Mouse (Mus musculus) testis, adult 2 months (tissue): Measurements from ENCODE around the gene Lix1. TPM values are rescaled to one million over a fixed set of nuclear protein-coding genes. Genes with fewer than 3 reads are reported as not detected.

Experiments used
- H3K27ac ChIP-seq: fragments of 200-500 bp; 2 replicates; pipeline ENCODE4 v1.5.1; 2012; ENCODE audit warnings: low read depth, low read length; ENCODE audit not compliant: control insufficient read depth, insufficient read depth
- H3K27me3 ChIP-seq: fragments of 200-500 bp; 2 replicates; pipeline ENCODE4 v1.6.1; 2012; ENCODE audit warnings: mild to moderate bottlenecking, low read length, moderate library complexity; ENCODE audit not compliant: control insufficient read depth, insufficient read depth
- H3K36me3 ChIP-seq: fragments of 200-500 bp; 2 replicates; pipeline ENCODE4 v1.6.1; 2012; ENCODE audit warnings: mild to moderate bottlenecking, low read length; ENCODE audit not compliant: control insufficient read depth, insufficient read depth
- H3K4me1 ChIP-seq: fragments of 200-500 bp; 2 replicates; pipeline ENCODE4 v1.6.1; 2012; ENCODE audit warnings: low read length; ENCODE audit not compliant: control insufficient read depth, insufficient read depth
- H3K4me3 ChIP-seq: fragments of 200-500 bp; 2 replicates; pipeline ENCODE4 v1.5.1; 2012; ENCODE audit warnings: low read depth, mild to moderate bottlenecking, low read length, moderate library complexity, mixed read lengths; ENCODE audit not compliant: control insufficient read depth
- CTCF ChIP-seq: fragments of 200-500 bp; IDR thresholded peaks from 2 replicates; pipeline ENCODE4 v1.5.1; 2012; ENCODE audit warnings: low read depth, mild to moderate bottlenecking, inconsistent platforms, low read length, moderate library complexity; ENCODE audit not compliant: control insufficient read depth, insufficient read depth, insufficient replicate concordance
- POLR2A ChIP-seq: fragments of 200-500 bp; IDR thresholded peaks from 2 replicates; pipeline ENCODE4 v1.6.1; 2012; ENCODE audit warnings: low read depth, mild to moderate bottlenecking, inconsistent platforms, low read length, moderate library complexity; ENCODE audit not compliant: control insufficient read depth
- polyA plus RNA-seq: library from polyadenylated mRNA; depleted of rRNA; stranded (reverse); fragments of >200 nt; gene quantifications from 2 replicates; pipeline ENCODE4 v1.2.3, GENCODE M21; 2012

The Lix1 gene
- polyA plus RNA-seq, 1 experiment, result 0.54 TPM

DNA sequence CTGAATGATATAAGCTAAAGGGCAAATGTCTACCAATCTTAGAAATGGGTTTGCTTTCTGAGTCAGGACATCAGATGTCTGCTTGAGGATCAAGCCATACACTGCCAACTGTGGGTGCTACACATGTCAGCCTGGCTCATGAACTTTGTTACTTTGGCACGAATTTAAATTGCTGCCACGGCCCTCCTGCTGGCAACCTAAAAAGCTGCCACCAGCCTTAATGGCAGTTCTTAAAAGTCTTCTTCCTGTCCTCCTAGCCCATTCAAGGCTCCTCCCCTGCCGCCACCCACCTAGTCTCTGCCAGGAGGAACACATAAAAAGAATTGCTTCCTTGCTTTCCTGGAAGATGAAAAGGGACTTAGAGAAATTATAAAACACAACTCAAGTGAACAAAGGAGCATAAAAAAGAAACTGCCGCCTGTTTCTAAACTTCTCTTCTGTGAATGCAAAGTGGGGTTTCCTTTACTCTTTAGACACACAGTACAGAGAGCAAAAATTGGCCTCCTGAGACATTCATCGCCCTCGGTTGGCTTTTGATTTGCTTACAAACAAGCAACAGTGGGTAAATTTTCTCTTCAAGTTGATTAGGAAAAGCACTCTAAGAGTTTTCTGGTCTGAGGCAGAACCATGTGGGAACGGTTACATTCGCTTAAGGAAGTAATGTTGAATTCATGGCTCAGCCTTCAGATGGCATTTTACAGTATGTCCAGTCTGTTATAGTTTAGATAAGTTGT, 2.5 kb downstream of the Lix1 start:
- TF ChIP-seq CTCF, result no peak
- TF ChIP-seq POLR2A, result no peak
- Histone ChIP-seq H3K27ac (no peak overlapping the region), H3K4me3 (no peak overlapping the region), H3K27me3 (no peaks in the 10 kb centered on the region), H3K4me1 (no peaks in the 10 kb centered on the region), H3K36me3 (no peaks in the 10 kb centered on the region)

DNA sequence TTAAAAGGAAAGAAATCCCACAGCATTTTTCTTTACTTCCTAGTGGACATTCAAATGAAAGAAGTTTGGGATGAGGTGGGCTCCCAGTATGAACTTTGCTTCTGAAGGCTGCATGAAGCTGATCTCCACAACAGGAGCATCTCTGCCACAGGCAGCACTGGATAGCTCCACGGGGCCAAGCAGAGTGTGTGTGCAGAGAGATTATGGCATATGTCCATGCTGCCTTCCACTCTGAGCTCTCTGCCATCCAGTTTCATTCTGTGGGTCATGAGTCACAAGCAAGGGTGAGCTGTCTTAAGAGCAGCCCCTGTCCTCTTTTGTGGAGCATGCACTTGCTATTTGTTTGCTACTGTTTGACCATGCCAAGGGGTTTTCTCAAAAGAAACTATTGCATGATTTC, 3.1 kb downstream of the Lix1 start:
- no peaks in the 10 kb centered on the region for H3K27me3 ChIP-seq
- H3K36me3 ChIP-seq, result no peaks in the 10 kb centered on the region
- H3K4me3 ChIP-seq, result no peak overlapping the region
- no peak overlapping the region for H3K27ac ChIP-seq
- no peak for TF ChIP-seq CTCF
- no peak for TF ChIP-seq POLR2A
- no peaks in the 10 kb centered on the region for H3K4me1 ChIP-seq

DNA sequence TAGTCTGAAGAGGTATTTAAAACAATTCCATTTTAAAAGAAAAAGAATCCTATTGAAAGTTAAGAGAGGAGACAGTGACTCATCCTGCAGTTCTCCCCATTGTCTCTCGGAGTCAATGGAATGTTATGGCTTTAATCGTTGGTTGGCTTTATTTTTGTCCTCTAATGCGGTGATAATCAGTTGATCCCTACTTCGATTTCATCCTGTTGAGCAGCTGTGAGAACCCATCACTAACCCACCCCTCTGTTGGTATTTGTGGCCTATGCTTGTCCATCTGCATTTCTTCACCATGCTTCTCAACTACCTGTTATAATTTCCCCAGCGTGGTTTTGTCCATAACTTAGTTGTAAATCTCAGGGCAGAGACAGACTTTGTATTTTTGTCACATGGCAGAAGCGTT, 5.7 kb downstream of the Lix1 start:
- no peaks in the 10 kb centered on the region for H3K36me3 ChIP-seq
- no peaks in the 10 kb centered on the region for H3K4me1 ChIP-seq
- H3K4me3 ChIP-seq, result no peak overlapping the region
- TF ChIP-seq POLR2A (no peak), CTCF (no peak)
- no peak overlapping the region for H3K27ac ChIP-seq
- H3K27me3 ChIP-seq, result no peaks in the 10 kb centered on the region

DNA sequence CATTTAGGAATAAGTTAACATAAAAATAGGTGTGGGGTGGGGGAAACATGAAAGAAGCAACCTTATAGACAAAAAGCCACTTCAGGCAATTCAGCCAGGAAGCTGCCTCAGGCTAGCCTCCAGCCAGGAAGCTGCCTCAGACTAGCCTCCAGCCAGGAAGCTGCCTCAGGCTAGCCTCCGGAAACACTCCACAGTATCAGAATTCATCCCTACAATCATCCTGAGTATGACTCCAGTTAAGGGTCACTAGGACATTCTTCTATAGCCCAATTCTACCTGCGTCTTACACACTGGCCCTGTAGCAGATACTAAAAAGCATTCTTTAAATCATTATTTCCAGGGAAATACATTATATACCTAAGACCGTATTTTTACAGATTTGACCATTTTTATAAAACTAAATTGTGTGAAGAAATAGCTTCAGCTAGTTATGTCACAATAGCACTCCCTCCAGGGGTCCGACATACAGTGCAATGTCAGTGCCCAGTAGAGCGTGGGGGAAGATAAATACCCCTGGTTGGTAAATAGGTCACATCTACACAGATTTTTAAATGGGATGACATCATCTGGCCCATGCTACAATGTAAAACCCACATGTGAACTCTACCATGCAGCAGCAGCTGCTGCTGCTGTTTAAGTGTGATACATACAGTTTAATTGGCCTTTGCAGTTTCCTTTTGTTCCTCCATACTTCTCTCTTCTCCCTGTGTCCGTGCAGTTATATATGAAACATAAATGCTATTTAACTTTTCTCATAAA, 6.4 kb downstream of the Lix1 start:
- H3K27me3 ChIP-seq, result no peaks in the 10 kb centered on the region

DNA sequence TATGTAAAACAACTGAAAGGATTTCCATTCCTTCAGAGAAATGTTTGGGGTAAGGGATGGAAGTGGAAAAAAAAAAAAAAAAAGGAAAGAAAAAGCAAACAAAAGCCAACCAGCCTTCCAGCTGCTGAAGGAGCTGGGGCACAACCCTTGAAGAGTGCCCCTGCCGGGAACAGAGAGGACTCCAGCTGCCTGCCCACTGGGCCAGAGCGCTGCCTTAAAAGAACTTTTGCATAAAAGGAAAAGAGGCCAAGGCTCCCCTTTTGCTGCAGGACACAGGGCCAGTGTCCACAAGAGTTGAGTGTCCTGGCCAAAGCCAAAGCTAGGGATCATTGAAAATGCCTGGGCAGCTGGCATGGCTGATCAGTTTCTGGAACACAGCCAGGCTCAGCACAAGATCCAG, 7.1 kb downstream of the Lix1 start:
- no peaks in the 10 kb centered on the region for H3K4me1 ChIP-seq
- H3K27ac ChIP-seq, result no peak overlapping the region
- H3K27me3 ChIP-seq, result no peaks in the 10 kb centered on the region
- no peak overlapping the region for H3K4me3 ChIP-seq
- no peaks in the 10 kb centered on the region for H3K36me3 ChIP-seq
- TF ChIP-seq POLR2A, result no peak

More for the DNA sequence above, 6.4 kb downstream of the Lix1 start:
- no peaks in the 10 kb centered on the region for H3K4me1 ChIP-seq
- no peak overlapping the region for H3K4me3 ChIP-seq
- TF ChIP-seq POLR2A, result no peak
- TF ChIP-seq CTCF, result no peak
- no peaks in the 10 kb centered on the region for H3K36me3 ChIP-seq
- no peak overlapping the region for H3K27ac ChIP-seq

DNA sequence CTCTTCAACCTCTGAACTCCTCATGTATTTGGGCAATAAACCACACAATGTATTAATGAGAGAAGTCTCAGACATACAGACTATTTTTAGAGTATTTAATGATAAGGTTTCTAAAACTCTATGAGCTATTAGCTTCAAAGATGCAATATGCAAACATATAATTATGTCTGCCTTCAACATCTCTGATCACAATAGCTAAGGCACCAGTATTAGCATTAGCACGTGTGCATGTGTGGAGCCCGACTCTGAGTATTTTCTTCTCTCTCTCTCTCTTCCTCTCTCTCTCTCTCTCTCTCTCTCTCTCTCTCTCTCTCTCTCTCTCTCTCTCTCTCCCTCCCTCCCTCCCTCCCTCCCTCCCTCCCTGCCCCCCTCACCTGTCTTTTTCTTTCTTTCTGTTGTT, 9.0 kb downstream of the Lix1 start:
- Histone ChIP-seq H3K36me3 (no peaks in the 10 kb centered on the region), H3K4me3 (no peak overlapping the region), H3K27ac (no peak overlapping the region), H3K4me1 (no peaks in the 10 kb centered on the region), H3K27me3 (no peaks in the 10 kb centered on the region)
- TF ChIP-seq POLR2A (no peak), CTCF (no peak)

DNA sequence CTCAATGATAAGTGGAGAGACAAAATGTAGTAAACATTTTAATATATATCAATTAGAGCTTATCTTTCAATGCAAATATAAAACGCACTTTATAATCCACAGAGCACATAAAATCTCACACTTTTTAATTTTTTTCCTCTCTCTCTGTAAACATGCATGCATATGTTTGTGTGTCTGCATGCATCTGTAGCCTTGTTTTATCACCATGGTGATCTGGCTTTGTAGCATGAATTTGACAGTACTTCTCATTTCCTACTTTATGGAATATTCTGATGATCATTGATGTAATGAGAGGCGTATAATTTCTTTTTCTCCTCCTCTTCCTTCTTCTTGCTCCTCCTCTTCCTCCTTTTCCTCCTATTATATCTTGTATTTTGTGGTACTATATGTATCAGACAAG, 9.7 kb downstream of the Lix1 start:
- H3K36me3 ChIP-seq, result no peaks in the 10 kb centered on the region
- H3K27me3 ChIP-seq, result no peaks in the 10 kb centered on the region
- no peak overlapping the region for H3K27ac ChIP-seq
- no peak overlapping the region for H3K4me3 ChIP-seq
- no peaks in the 10 kb centered on the region for H3K4me1 ChIP-seq
- no peak for TF ChIP-seq CTCF
- TF ChIP-seq POLR2A, result no peak
